Mouse (Mus musculus) T-helper 17 cell (primary cell): ENCODE measurements around the gene Cd44.

Experiments used
- in situ Hi-C, 2 experiments: fragments of 300-600 bp; cut with MboI, MseI; formaldehyde crosslinking; loops; 1 replicate in 1 of 2; 2 replicates in 1 of 2; pipeline ENCODE4 v1.15.1; 2025; ENCODE audit warnings: high pct_unique_total_duplicates in 2 of 2

Cd44 gene

DNA sequence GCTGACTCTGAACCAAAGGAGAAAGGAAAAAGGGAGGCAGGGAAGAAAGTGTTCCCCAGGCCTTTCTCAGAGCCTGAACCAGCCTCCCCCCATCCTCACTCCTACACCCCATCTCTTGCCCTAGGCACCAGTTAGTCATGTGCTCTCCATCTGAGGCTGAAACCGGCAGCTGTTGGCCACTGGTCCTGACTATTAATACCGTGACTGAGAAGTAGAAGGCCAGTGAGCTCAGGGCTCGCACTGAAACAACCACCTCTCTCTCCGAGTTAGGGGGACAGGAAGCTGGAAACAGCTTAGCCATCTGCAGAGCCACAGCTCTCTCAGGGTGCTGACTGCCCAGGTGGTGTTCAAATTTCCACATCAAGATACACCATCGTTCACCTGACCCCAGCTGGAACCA lies 13.2 kb upstream of the Cd44 start:
- in situ Hi-C loops, result no loop called here

DNA sequence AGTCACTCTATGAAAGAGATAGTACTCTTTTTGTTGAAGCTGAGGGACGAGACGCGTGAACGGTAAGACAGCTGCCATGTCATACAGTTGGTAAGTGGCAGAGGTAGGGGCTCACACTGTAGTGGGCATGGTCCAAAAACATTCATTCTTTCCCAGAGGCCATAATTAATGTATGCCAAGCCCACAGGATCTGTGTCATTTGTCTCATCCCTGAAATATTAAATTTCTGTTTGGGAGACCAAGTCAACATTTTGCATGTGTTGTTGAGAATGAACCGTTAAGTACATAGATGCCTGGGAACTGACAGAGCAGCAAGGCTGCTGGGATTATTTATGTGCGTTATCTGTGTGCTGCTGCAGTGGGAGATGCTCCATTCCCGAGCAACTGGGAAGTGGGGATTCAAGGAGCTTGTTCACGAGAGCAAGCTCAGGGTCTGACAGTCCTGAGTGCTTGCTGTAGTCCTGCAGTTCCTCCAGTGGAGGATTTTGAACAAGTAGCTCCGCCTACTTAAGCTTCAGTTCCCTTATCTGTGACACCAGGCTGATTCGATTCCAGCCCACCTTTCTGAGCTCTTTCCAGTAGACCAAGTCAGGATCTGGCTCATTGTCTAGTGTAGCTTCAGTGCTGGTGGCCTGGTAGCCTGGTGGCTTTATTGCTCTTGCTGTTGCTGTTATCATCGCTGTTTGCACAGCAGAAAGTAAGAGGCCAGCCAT lies 12.5 kb upstream of the Cd44 start:
- in situ Hi-C loops, result no loop called here

- in situ Hi-C loops, result no loop called here
Observed at GRCm38 (mm10) chr2:102912951-102913350, 11.5 kb upstream of the Cd44 start.

DNA sequence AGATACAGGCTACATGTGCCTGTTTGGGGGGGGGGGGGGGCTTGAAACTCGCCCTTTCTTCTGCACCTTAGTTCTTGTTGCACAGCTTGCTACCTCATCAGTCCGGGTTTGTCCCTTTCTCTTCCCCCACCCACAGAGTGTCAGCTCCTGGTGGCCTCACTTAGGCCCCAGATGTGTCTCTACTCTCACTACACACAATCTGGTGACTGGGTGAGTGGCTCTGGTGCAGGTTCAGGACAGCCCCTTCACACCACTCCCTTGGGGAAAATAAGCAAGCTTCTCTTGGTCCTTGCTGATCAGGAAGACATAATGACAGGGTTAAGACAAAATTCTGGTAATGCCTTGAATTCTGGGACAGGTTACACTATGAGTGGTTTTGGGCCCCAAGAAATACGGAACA lies 11.0 kb upstream of the Cd44 start:
- in situ Hi-C loops, result no loop called here

DNA sequence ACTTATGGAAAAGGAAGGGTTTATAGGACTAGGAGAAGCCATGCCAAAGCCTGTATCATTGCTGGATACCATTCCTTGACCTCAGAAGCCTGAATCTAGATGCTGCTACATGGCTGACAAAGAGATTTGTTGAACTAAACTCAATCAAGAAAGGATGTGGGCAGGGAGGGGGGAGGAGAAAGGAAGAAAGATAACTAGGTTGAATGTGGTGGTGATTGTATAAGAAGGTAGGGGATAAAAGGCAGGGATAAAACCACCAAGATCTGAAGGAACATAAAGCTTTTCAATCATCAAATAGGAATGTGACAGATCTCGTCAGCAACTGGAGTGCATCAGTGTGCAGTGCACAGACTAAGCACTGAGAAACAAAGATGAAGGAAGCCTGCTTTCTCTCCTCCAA lies 7.9 kb upstream of the Cd44 start:
- in situ Hi-C loops, result no loop called here

- in situ Hi-C loops, result no loop called here
Observed at GRCm38 (mm10) chr2:102905604-102906003, 4.1 kb upstream of the Cd44 start.

GRCm38 (mm10) chr2:102901828-102902223 lies 361 bp upstream of the Cd44 start:
- in situ Hi-C loops, result no loop called here

GRCm38 (mm10) chr2:102900230-102900721 lies 1.2 kb downstream of the Cd44 start:
- in situ Hi-C loops, result no loop called here

DNA sequence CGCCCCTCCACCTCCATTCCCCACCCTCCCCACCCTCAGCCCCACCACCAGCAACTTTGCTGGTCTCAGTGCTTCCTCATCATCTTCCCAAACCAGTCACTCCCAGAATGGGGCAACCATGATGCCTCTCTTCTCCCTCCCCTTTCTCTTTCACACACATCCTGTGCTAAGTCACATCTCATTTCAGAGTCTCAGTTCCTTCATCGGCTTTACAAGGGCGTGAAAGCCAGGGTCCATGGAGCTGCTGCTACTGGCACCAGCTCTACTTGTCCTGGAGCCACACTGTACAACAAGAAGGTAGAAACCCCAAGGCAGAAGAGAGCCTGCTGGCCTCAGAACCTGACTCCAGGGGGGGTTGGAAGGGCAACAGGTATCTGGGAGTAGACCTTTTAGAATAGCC lies 2.2 kb downstream of the Cd44 start:
- in situ Hi-C loops, result loop anchor here (5.0 to 10.0 kb wide), 3 partner anchors 48 to 106 kb away; no protein-coding TSS in a partner anchor

DNA sequence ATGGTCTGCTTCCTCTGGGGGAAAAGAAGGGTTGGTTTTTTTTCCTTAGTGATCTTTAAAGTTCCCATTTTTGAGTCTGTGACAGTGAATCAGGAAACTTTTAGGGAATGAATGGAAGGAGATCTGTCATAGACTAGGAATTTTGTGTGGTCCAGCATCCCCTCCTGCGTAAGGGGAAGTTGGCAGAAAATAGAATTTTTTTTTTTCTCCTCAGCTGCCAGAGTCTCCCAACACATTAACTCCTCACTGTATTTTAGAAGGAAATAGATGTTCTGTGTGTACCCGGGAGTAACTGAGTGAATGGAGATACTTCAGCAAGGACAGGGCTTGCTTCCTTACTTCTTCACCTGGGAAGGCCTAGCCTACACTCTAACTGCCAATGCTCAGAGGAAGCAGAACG lies 2.9 kb downstream of the Cd44 start:
- in situ Hi-C loops, result loop anchor here (5.0 to 10.0 kb wide), 3 partner anchors 49 to 106 kb away; no protein-coding TSS in a partner anchor

GRCm38 (mm10) chr2:102896154-102896553 lies 5.3 kb downstream of the Cd44 start:
- in situ Hi-C loops, result loop anchor here (5.0 to 10.0 kb wide), 3 partner anchors 51 to 109 kb away; no protein-coding TSS in a partner anchor

DNA sequence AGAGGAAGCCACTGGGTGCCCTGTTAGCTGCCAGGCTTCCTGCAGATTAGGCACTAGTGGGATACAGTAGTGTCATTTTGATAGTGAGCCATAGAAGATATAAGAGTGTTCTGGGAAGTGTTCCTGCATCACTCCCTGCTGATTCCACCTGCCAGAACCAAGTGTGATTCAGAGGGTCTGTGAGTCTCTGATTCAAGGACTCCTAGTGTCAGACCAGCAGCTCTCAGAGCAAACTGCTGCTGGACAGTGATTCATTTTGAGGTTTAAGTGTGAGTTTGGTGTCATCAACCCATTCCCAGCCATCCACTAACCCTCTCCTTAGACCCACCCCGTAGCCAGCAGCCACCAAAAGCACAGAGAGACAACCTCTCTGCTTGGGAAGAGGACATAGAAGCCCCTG lies 6.3 kb downstream of the Cd44 start:
- in situ Hi-C loops, result loop anchor here (5.0 to 10.0 kb wide), 3 partner anchors 52 to 110 kb away; no protein-coding TSS in a partner anchor

DNA sequence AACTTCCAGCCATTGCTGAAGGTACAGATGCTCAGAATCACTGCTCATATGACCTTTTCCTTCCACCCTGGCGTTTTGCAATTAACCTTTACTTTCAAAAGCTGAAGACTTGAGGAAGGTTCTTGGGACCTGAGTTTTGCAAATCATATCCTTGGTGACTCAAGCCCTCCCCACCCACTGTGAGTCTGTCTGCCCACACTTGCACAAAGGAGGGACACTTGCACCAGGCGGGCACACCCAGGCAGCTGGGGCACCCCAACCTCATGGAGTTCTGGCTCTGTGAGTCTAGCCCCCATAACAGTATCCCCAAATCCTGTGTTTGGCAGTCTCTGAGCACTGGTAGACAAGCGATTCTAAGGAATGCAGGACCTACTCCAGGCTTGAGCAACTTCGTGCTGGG lies 6.7 kb downstream of the Cd44 start:
- in situ Hi-C loops, result loop anchor here (5.0 to 10.0 kb wide), 4 partner anchors 53 to 110 kb away; no protein-coding TSS in a partner anchor

- in situ Hi-C loops, result loop anchor here in 1 of 2 experiments (10.0 kb wide), 1 partner anchor 1084 kb away; no protein-coding TSS in a partner anchor
Observed at GRCm38 (mm10) chr2:102888688-102889225, 12.7 kb downstream of the Cd44 start.

DNA sequence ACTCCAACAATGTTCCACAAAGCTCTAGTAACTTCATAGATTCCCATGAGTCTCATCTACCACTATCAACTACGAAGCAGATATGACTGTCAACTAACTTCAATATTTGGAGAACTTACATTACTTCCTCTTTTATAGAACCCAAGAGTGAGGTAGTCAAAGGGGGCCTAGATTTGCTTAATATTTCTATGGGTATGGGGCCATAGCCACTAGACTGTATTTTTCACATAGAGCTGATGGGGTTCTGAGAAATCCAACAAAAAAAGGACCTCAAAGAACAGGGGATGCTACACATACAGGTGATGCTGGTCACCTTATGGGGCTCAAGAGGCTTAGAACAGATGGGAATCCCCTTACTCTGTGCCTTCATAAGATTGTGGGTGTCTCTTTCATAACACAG lies 14.3 kb downstream of the Cd44 start:
- in situ Hi-C loops, result loop anchor here in 1 of 2 experiments (10.0 kb wide), 1 partner anchor 1082 kb away; no protein-coding TSS in a partner anchor

GRCm38 (mm10) chr2:102886306-102886935 lies 15.0 kb downstream of the Cd44 start:
- in situ Hi-C loops, result loop anchor here in 1 of 2 experiments (10.0 kb wide), 1 partner anchor 1082 kb away; no protein-coding TSS in a partner anchor

GRCm38 (mm10) chr2:102882597-102883272 lies 18.7 kb downstream of the Cd44 start:
- in situ Hi-C loops, result loop anchor here in 1 of 2 experiments (10.0 kb wide), 1 partner anchor 1078 kb away; no protein-coding TSS in a partner anchor

DNA sequence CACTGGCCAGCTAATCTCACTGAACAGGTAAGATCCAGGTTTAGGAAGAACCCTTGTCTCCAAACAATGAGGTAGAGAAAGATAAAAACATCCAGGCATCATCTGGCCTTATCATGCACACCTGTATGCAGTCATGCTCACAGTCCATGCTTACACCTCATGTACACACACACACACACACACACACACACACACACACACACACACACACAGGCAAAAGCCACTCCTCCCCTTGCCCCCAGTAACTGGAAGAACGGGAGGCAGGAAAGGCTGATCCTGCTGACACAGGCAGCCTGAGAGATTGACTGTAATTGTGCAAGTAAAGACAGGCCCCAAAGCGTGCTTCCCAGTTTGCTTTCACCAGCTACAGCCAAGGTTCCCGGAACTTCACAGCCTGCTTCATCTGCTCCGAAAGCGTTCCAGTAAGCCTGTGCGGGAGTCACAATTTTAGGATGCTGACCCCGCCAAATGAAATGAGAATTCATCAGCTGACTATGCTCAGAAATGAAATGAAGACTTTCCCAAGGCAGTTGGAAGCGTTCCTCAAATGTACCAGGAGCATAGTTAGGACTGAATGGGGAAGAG lies 19.4 kb downstream of the Cd44 start:
- in situ Hi-C loops, result loop anchor here in 1 of 2 experiments (10.0 kb wide), 1 partner anchor 1077 kb away; no protein-coding TSS in a partner anchor

DNA sequence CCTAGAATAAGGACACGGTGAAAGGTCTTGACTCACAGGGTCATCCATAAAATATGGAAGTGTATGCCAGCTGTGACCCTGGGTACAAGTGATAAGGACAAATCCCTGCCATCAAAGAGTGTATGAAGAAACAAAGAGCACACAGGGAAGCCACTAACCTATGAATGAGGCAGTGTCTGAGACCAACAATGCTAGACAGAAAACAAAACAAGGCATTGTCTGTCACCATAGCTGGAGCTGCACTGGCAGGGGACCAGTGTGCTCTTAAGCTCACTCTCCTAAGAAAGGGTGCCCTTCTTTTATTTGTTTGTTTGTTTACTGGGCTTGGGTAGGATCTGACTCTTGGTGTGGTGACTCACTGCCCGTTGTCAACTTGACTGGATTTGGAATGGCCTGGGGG lies 23.0 kb downstream of the Cd44 start:
- in situ Hi-C loops, result no loop called here

- in situ Hi-C loops, result no loop called here
Observed at GRCm38 (mm10) chr2:102877463-102877862, 24.0 kb downstream of the Cd44 start.

- in situ Hi-C loops, result no loop called here
Observed at GRCm38 (mm10) chr2:102876141-102876540, 25.3 kb downstream of the Cd44 start.
